Mouse (Mus musculus) left cerebral cortex, postnatal 14 days (tissue): ENCODE results near the gene Krt33a. TPM values are rescaled to one million over a fixed set of nuclear protein-coding genes. Genes with fewer than 3 reads are reported as not detected.

Source experiments
- DNase-seq, 2 experiments: peaks; one replicate each; pipeline ENCODE4 v3.0.0; 2021 to 2022; ENCODE audit warnings: low spot score in 2 of 2, mixed read lengths in 1 of 2
- intact Hi-C: fragments of 180-260 bp; cut with DNase I; formaldehyde crosslinking; loops from one replicate; pipeline ENCODE4 v1.15.1; 2025
- total RNA-seq, 2 experiments: library from RNA; stranded (reverse); gene quantifications; 2 replicates each; pipeline ENCODE4 v1.2.3; 2021

Krt33a gene
- total RNA-seq, 2 experiments from 2014 or later = not detected

DNA sequence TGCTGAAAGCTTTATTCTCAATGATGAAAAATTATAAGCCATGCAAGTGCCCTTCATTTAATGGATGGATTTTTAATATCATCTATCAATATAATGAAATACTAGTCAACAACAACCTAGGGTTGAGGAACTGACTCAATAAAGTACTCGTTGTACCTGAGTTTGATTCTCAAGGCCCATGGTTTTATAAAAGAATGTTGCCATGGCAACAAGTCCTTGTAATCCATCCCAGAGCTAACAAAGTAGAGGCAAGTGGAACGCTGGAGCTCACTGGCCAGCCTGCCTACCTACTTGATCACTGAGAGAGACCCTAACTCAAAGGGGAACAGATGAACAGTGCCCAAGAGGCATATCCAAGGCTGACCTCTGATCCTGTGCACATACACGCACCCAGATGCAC is 25.4 kb downstream of the Krt33a start:
- intact Hi-C loops = no loop called here
- no peak for DNase-seq

DNA sequence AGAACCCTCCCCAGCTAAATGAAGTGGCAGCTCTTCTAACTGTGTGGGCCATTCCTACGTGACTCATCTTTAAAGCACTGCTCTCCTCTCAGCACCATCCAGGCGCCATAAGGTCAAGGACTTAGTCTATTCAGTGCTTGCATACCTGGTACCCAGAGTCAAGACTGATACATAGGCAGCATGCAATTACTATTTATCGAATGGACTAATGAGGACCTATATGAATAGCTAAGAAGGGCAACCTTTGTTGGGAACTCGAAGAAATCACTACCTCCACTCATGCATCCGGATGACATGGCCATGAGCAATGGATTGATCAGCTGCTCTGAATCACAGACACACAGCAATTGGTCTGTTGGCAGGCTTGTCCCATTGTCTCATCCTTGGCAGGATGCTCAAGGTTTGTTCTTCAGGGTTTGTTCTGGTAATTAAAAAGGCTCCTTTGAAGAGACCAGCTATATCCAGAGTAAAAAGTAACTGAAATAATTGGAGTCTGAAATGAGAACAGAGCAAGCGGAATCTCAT is 26.1 kb downstream of the Krt33a start:
- DNase-seq = no peak
- intact Hi-C loops = no loop called here

DNA sequence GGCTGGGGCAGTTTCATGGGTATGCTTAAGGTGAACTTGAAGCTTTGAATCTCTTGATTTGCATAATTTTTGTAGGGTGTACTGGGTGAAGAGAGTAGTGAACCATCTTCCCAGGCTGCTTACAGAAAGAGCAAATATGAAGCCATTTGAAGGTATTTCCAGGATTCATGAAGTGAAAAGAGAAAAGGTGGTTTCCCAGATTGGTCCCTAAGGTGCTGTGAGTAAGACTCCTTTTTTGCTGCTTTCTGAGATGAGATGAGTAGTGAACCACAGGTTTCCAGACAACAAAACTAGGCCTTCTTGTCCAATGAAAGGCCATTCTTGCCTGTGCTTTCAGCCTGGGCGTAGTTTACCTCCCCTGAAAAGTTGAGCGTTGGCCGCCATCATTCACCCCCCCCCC is 27.5 kb downstream of the Krt33a start:
- intact Hi-C loops = no loop called here
- DNase-seq = no peak

GRCm38 (mm10) chr11:99986180-99986647 is 29.8 kb downstream of the Krt33a start, which contains the start of gene Krtap16-1:
Gene Krtap16-1 (minus strand): TSS chr11:99986597.
- DNase-seq = no peak
- intact Hi-C loops = no loop called here

DNA sequence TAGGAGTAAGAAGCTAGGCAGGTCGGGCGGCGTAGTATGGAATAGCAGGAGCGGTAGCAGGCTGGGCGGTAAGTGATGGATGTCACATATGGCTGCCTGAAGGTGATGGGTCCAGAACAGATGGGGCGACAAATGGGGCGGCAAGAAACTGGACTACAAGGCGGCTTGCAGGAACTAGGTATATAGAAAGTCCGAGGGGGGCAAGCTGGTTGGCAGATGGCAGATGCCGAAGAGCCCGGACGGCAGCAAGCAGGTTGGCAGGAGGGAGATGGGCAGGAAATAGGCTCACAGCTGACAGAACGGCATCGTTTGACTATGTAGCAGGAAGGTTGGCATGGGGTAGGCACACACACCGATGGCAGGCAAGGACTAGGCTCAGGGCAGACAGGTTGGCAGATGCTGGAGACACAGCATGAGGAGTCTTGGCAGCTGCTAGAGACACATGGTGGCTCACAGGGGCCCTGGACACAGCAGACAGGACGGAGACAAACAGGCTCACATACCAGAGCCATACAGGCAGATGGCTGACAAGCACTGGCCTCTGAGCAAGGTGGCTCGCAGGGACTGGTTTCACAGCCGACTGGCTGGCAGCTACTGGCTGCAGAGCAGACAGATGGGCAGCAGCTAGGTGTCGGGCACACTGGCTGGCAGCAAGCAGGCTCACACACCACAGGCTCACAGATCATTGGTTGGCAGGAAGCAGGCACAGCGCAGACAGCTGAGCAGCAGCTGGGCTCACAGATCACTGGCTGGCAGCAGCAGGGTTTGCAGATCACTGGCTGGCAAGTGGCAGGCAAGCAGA is 30.5 kb downstream of the Krt33a start:
- DNase-seq = peak; percentile 49 to 76
- intact Hi-C loops = no loop called here

DNA sequence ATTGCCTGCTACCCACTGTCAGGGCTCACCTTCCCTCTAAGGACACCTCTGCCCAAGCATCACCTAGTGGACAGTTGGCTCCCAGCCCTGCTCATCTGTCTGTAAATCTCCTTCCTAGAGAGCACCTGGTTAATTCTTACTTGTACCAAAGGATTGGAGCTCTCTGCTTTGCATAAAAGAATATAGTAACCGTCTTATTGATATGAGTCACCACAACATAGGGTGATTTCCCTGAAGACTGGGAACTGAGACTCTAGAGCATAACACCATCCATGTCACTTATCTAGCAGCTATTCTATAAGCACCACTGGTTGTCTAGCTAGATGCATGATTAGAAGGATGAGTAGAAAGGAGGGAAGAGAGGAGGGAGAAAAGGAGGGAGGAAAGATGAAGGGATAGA is 32.6 kb downstream of the Krt33a start:
- no peak for DNase-seq
- intact Hi-C loops = no loop called here

DNA sequence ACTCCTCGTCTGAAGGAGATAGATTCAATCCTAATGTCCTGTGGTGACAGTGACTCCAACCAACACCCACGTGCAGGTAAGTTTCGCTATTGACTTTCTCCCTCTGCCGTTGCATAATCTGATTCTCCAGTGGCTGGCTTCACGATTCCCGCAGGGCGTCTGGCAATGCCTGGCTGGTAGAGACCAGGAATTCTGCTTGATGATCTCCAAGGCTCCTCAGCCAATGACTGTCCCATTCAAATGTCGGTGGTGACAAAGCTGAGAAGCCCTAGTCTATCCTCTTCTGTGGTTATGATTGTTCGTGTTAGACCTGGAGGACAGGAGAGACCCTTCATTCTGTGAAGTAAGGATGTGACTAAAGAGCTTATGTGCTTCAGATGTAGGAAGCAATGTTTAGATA is 33.3 kb downstream of the Krt33a start:
- intact Hi-C loops = no loop called here
- no peak for DNase-seq

GRCm38 (mm10) chr11:99978953-99979352 is 37.1 kb downstream of the Krt33a start, which contains the start of gene Krtap29-1:
Gene Krtap29-1 (minus strand): TSS chr11:99979053.
- intact Hi-C loops = no loop called here
- no peak for DNase-seq

GRCm38 (mm10) chr11:99965961-99966360 is 50.1 kb downstream of the Krt33a start:
- intact Hi-C loops = no loop called here
- DNase-seq = no peak

- no peak for DNase-seq
- intact Hi-C loops = no loop called here
These were observed 51.8 kb downstream of the Krt33a start for GRCm38 (mm10) chr11:99964213-99964612.

Other genes with a start within 250 kb of the Krt33a start
- gene Gm11595, start 243.3 kb downstream of the Krt33a start, total RNA-seq = not detected
- gene Krtap4-8, start 235.5 kb downstream of the Krt33a start, total RNA-seq = not detected
- not detected for gene Krtap4-9, start 231.0 kb downstream of the Krt33a start, total RNA-seq
- not detected for gene Gm11596, start 222.7 kb downstream of the Krt33a start, total RNA-seq
- gene Gm11569, start 217.3 kb downstream of the Krt33a start, total RNA-seq = not detected
- gene Gm11554, start 211.8 kb downstream of the Krt33a start, total RNA-seq = not detected
- gene Krtap4-13, start 206.3 kb downstream of the Krt33a start, total RNA-seq = not detected
- gene Gm11564, start 200.5 kb downstream of the Krt33a start, total RNA-seq = not detected
- gene 2300003K06Rik, start 178.1 kb downstream of the Krt33a start, total RNA-seq = not detected
- gene Krtap4-16, start 164.6 kb downstream of the Krt33a start, total RNA-seq = not detected
- not detected for gene Gm11568, start 158.3 kb downstream of the Krt33a start, total RNA-seq
- gene Gm11559, start 151.7 kb downstream of the Krt33a start, total RNA-seq = not detected
- not detected for gene Krtap9-1, start 142.8 kb downstream of the Krt33a start, total RNA-seq
- gene Gm11567, start 137.0 kb downstream of the Krt33a start, total RNA-seq = not detected
- gene Krtap31-1, start 108.3 kb downstream of the Krt33a start, total RNA-seq = not detected
- not detected for gene Gm11565, start 101.5 kb downstream of the Krt33a start, total RNA-seq
- gene Krtap31-2, start 79.9 kb downstream of the Krt33a start, total RNA-seq = not detected
- gene Krtap9-5, start 67.7 kb downstream of the Krt33a start, total RNA-seq = not detected
- gene Krtap29-1, start 37.2 kb downstream of the Krt33a start, total RNA-seq = not detected
- not detected for gene Krtap16-1, start 29.6 kb downstream of the Krt33a start, total RNA-seq
- not detected for gene Krtap17-1, start 22.2 kb downstream of the Krt33a start, total RNA-seq
- not detected for gene Krt33b, start 13.7 kb upstream of the Krt33a start, total RNA-seq
- not detected for gene Krt34, start 25.3 kb upstream of the Krt33a start, total RNA-seq
- not detected for gene Krt31, start 34.3 kb upstream of the Krt33a start, total RNA-seq
- not detected for gene Krt32, start 72.0 kb upstream of the Krt33a start, total RNA-seq
- gene Krt35, start 80.0 kb upstream of the Krt33a start, total RNA-seq = not detected
- not detected for gene Krt36, start 89.4 kb upstream of the Krt33a start, total RNA-seq
- gene Krt13, start 105.4 kb upstream of the Krt33a start, total RNA-seq = not detected
- gene Krt15, start 119.7 kb upstream of the Krt33a start, total RNA-seq = not detected
- gene Krt19, start 132.5 kb upstream of the Krt33a start, total RNA-seq = under 1 TPM in 1 of 2 experiments, not detected in 1; 0.63 TPM
- 1 to 10 TPM; 2.6 to 2.7 TPM for gene Krt9, start 177.0 kb upstream of the Krt33a start, total RNA-seq
- not detected for gene Krt14, start 191.3 kb upstream of the Krt33a start, total RNA-seq
- gene Krt16, start 232.7 kb upstream of the Krt33a start, total RNA-seq = not detected
- not detected for gene Krt17, start 244.8 kb upstream of the Krt33a start, total RNA-seq